Mouse (Mus musculus): ENCODE results near the gene Cyfip2.
"Not testable (repeated sequence)": the region's sequence is repeated elsewhere in the genome, so short reads cannot be mapped to it uniquely, and the experiment has no call there.

The Cyfip2 gene

GRCm38 (mm10) chr11:46225345-46225744, 87.3 kb downstream of the Cyfip2 start:
- DNase-seq = no peak

GRCm38 (mm10) chr11:46223575-46223974, 89.1 kb downstream of the Cyfip2 start:
- DNase-seq = no peak

- DNase-seq = no peak
Measured at GRCm38 (mm10) chr11:46220211-46220610, 92.4 kb downstream of the Cyfip2 start.

GRCm38 (mm10) chr11:46219380-46219779, 93.3 kb downstream of the Cyfip2 start:
- DNase-seq = no peak

- DNase-seq = no peak
Measured at GRCm38 (mm10) chr11:46218584-46218983, 94.1 kb downstream of the Cyfip2 start.

GRCm38 (mm10) chr11:46217686-46218085, 95.0 kb downstream of the Cyfip2 start:
- DNase-seq = no peak

- no peak for DNase-seq
Measured at GRCm38 (mm10) chr11:46216669-46217068, 96.0 kb downstream of the Cyfip2 start.

GRCm38 (mm10) chr11:46215354-46215753, 97.3 kb downstream of the Cyfip2 start:
- DNase-seq = peak; percentile 68

GRCm38 (mm10) chr11:46214368-46215230, 98.1 kb downstream of the Cyfip2 start:
- no peak for DNase-seq

GRCm38 (mm10) chr11:46213844-46214243, 98.8 kb downstream of the Cyfip2 start:
- DNase-seq = no peak

- DNase-seq = no peak
Measured at GRCm38 (mm10) chr11:46211858-46212257, 100.8 kb downstream of the Cyfip2 start.

- no peak for DNase-seq
Measured at GRCm38 (mm10) chr11:46209884-46210283, 102.8 kb downstream of the Cyfip2 start.

GRCm38 (mm10) chr11:46205639-46206409, 106.8 kb downstream of the Cyfip2 start:
- no peak for DNase-seq

- DNase-seq = no peak
Measured at GRCm38 (mm10) chr11:46204841-46205240, 107.8 kb downstream of the Cyfip2 start.

- DNase-seq = no peak
Measured at GRCm38 (mm10) chr11:46202547-46202887, 110.1 kb downstream of the Cyfip2 start.

GRCm38 (mm10) chr11:46201636-46202546, 110.8 kb downstream of the Cyfip2 start:
- no peak for DNase-seq

- DNase-seq = peak; percentile 65
Measured at GRCm38 (mm10) chr11:46200664-46201063, 112.0 kb downstream of the Cyfip2 start.

- DNase-seq = no peak
Measured at GRCm38 (mm10) chr11:46194175-46194574, 118.5 kb downstream of the Cyfip2 start.

- no peak for DNase-seq
Measured at GRCm38 (mm10) chr11:46188283-46188682, 124.4 kb downstream of the Cyfip2 start.

- DNase-seq = peak; percentile 43
Measured at GRCm38 (mm10) chr11:46185486-46185885, 127.2 kb downstream of the Cyfip2 start.

- DNase-seq = no peak
Measured at GRCm38 (mm10) chr11:46184946-46185345, 127.7 kb downstream of the Cyfip2 start.

- not testable (repeated sequence) for DNase-seq
Measured at GRCm38 (mm10) chr11:46182031-46182430, 130.6 kb downstream of the Cyfip2 start.

Measured in cerebellum, adult 9-11 months (tissue).